ENCODE assay signal across 23 mouse cellular contexts in the genomic region with DNA sequence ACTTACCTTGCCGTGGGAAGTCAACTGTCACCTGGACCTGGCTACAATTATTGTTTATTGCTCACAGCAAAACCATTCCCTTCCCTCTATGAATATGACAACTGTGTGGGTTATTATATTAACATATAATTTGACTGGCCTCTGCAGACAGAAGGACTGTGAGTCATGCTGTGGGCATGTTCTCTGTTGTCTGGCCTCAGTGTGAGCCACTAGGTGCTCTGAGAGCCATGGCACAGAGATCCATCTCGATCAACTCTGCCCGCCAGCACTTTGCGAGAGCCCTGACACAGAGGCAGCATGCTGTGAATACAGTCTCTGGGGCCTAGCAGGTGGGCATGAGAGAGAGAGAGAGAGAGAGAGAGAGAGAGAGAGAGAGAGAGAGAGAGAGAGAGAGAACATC. TPM values are rescaled to one million over a fixed set of nuclear protein-coding genes. Genes with fewer than 3 reads are reported as not detected.
"Had no signal": no experiment of that assay in that cellular context is flagged by ENCODE, and none has a peak within 500 bp of the region (broad histone marks: within the 10 kb centered on the region; RNA-seq: fewer than 3 reads in every experiment).

No protein-coding gene starts in this region.

- H3K9ac ChIP-seq: kidney, embryonic 15.5 days; limb, embryonic 12.5 days; limb, embryonic 15.5 days; liver, embryonic 12.5 days; midbrain, embryonic 13.5 days had no signal

- ATAC-seq: liver, embryonic 12.5 days; midbrain, embryonic 13.5 days; midbrain, embryonic 16.5 days had no signal

- H3K9me3 ChIP-seq: kidney, embryonic 15.5 days; limb, embryonic 15.5 days; megakaryocyte, embryonic 14.5 days; midbrain, embryonic 10.5 days; midbrain, embryonic 13.5 days had no signal

- H3K27me3 ChIP-seq: kidney, embryonic 15.5 days; limb, embryonic 12.5 days; limb, embryonic 15.5 days; liver, embryonic 12.5 days; midbrain, embryonic 13.5 days had no signal

- H3K36me3 ChIP-seq: kidney, embryonic 15.5 days; limb, embryonic 12.5 days had no signal

- H3K27ac ChIP-seq: kidney, embryonic 15.5 days; limb, embryonic 12.5 days; limb, embryonic 15.5 days; liver, embryonic 12.5 days; midbrain, embryonic 10.5 days; midbrain, embryonic 13.5 days had no signal

- DNase-seq: kidney, adult 8-10 months; kidney, postnatal 10 days; kidney, postnatal 4 days; left cerebral cortex, postnatal 4 days; lung, adult 2 months; lung, postnatal 36 days; thymus, postnatal 25 days had no signal

- H3K4me3 ChIP-seq: kidney, embryonic 15.5 days; limb, embryonic 12.5 days; limb, embryonic 15.5 days; liver, embryonic 12.5 days; megakaryocyte, embryonic 14.5 days; midbrain, embryonic 10.5 days; midbrain, embryonic 13.5 days; myocyte had no signal

- H3K4me2 ChIP-seq: kidney, embryonic 15.5 days; limb, embryonic 12.5 days; limb, embryonic 15.5 days; liver, embryonic 12.5 days; midbrain, embryonic 13.5 days had no signal

RNA-seq across cellular contexts. Expression of gene Abcg4, which starts 18.4 kb away (rescaled TPM):
- total RNA-seq: monocyte, adult 5-6 weeks had no signal

RNA-seq across cellular contexts. Expression of gene Pdzd3, which starts 18.7 kb away (rescaled TPM):
- total RNA-seq: monocyte, adult 5-6 weeks had no signal
- polyA plus RNA-seq: limb, embryonic 12.5 days; midbrain, embryonic 10.5 days; neural tube, embryonic 11.5 days had no signal

RNA-seq across cellular contexts. Expression of gene Ccdc153, which starts 29.5 kb away (rescaled TPM):
- total RNA-seq: monocyte, adult 5-6 weeks had no signal
- polyA plus RNA-seq: kidney, embryonic 15.5 days; limb, embryonic 12.5 days; limb, embryonic 15.5 days; liver, embryonic 12.5 days; liver, embryonic 16.5 days; midbrain, embryonic 10.5 days; midbrain, embryonic 13.5 days; myocyte; neural tube, embryonic 11.5 days; neural tube, embryonic 14.5 days; small intestine, adult 2 months; spleen, adult 2 months; stomach, embryonic 14.5 days had no signal
